Mouse (Mus musculus): Measurements from ENCODE around the gene Cd320.
"Not testable (repeated sequence)": the region's sequence is repeated elsewhere in the genome, so short reads cannot be mapped to it uniquely, and the experiment has no call there.

Cd320 gene

DNA sequence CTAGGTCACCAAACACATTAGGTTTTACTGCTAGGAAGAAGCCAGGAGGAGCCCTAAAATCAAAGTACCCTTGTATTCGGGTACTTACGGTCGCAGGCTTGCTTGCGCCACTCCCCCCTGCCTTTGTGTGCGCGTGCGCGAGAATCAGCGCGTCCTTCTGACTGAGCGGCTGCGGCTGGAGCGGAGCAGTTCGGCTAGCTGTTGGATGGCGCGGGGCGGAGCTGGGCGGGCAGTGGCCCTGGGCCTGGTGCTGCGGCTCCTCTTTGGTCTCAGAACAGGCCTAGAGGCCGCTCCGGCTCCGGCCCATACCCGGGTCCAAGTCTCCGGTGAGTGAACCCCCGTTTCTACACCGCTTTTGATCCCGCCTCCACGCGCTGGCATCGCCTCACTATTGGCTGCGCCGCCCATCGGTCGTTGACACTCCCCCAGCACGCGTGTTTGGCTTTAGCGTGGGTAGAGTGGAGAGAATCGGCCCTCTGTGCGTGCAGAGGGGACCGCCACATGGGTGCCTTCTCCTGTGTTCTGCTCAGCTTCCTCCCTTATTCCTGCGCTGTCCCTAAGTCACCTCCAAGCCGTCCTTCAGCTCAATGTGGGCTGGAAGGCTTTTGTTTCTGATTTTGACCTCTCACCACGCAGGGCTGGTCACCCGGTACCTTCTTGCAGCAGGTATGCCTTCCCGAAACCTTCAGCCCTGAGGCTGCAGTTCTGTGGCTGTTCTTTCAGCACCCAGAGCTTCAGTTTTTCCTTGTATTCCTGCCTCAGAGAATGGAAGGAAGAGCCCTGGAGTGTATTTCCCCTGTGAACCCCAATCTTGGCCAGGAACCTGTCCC is at the start of gene Cd320:
Gene Cd320, plus strand, starts transcription at position 126 of the 830 bp plus-strand sequence.
- DNase-seq: peak; percentile 93

- no peak for DNase-seq
Observed at GRCm38 (mm10) chr17:33798306-33798705, 44.6 kb upstream of the Cd320 start.

DNA sequence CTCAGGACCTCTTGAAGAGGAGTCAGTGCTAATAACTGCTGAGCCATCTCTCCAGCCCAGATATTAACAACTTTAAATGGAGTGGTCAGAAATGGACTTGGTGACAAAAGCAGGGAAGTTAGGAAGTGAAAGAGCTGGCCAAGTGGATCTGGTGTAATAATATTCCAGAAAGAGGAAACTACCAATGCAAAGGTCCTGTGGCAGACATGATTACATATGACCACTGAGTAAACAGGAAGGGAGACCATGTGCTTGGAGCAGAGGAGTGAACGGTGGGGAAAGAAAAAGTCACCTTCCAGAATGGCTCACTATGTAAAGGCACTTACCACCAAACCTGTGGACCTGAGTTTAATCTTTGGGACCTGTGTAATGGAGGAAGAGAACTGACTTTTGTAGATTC is 43.6 kb upstream of the Cd320 start:
- no peak for DNase-seq

GRCm38 (mm10) chr17:33802221-33802620 is 40.7 kb upstream of the Cd320 start:
- no peak for DNase-seq

DNA sequence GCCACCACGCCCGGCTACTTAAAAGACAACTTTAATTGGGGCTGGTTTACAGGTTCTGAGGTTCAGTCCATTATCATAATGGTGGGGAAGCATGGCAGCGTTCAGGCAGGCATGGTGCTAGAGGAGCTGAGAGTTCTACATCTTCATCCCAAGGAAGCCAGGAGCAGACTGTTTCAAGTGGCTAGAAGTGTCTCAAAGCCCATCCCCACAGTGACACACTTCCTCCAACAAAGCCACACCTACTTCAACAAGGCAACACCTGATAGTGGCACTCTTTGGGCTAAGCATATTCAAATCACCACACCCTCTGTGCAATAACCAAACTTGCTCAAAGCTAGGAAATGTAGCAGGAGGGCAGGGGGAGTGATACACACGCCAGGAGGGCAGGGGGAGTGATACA is 38.7 kb upstream of the Cd320 start:
- no peak for DNase-seq

- DNase-seq: no peak
Observed at GRCm38 (mm10) chr17:33804745-33805144, 38.1 kb upstream of the Cd320 start.

GRCm38 (mm10) chr17:33807181-33807888 is 35.6 kb upstream of the Cd320 start:
- DNase-seq: no peak

- no peak for DNase-seq
Observed at GRCm38 (mm10) chr17:33808192-33808591, 34.7 kb upstream of the Cd320 start.

DNA sequence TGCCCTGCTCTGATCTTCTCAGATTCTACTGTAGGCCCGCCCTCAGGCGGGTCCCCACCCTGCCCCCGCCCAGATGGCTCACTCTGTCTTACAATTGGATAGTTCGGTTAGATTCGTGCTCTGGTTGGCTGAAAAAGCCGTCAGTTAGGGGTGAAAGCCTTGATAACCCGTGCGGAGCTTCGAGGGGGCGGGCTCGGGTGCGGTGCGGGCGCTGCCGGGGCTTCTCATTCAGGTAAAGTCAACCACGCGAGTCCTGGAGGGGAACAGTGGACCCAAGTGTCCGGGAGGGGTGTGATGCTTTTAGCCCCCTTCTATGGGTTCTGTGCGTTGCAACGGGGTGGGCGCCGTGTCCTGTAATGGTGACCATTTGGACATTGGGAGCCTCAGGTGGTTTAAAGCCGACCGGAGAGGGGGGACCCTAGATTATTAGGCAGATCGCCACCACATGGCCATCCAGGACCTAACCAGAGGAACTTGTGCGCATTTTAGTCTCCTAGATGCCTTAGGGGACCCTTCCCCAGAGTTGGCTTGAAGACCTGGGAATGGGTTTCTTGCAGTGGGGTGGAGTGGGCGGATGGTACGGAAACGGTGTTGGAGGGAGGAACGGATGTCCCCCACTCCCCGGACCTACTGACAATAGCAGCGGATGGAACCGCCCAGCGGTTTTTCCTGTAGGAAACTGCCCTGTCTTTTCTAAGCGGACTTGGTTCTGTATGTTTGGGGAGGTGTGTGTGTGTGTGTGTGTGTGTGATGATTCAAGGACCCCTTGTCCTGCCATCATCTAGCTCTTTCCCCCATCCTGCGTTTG is 32.4 kb upstream of the Cd320 start, which contains the start of gene Kank3:
Gene Kank3, plus strand, starts transcription at position 186 of the 808 bp plus-strand sequence.
- peak; percentile 78 for DNase-seq

- no peak for DNase-seq
Observed at GRCm38 (mm10) chr17:33811142-33811516, 31.8 kb upstream of the Cd320 start.

DNA sequence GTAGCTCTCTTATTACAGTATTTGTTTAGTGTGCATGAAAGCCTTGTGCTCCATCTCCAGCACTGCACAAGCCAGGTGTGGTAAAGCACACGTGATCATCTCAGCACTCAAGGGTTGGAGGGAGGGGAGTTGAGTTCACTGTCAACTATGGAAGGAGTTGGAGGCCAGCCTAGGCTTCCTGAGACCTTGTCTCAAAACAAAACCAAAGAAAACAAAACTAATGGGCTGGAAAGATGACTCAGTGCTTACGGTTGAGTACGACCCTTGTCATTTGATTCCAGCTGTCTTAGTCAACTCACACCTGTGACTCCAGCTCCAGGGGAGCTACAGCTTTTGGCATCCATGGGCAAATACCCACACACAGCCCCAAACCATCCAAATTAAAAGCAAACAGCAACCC is 30.4 kb upstream of the Cd320 start:
- DNase-seq: no peak

DNA sequence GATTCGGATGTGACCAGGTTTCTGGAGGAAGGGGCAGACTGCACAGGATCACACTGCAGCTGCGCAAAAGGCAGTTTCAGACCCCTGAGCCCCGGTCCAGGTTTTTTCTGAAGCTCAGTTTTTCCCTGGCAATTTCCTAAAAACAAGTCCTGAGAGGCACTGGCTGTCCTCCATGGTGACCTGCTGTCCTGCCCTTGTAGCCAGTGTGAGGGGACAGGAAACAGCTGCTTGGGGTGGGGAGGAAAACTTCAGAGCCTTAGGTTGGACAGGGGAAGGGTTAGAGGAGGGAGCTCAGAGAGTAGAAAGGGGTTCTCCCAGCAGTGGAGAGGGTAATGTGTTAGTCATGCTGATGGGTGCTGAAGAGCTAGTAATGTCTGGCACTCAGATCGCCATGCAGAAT is 29.9 kb upstream of the Cd320 start:
- no peak for DNase-seq

- no peak for DNase-seq
Observed at GRCm38 (mm10) chr17:33815399-33815798, 27.5 kb upstream of the Cd320 start.

DNA sequence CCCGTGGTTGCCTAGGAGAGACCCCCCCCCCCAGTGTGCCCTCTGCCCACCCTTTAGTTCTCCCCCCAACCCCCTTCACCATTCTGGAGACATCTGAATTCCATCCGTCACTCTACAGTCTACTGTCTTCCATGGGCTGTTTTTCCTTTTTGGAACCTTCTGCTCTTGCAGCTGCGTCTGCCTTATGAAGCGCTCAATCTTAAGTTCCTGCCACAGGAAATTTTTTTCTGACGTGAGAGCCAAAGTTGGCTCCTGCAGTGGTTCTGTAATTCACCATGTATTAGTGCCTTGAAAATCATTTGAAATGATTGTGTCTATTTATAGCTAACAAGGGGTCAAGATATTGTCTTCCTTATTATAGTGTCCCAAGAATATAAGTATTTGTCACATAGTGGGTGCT is 26.3 kb upstream of the Cd320 start:
- DNase-seq: peak; percentile 46

- DNase-seq: peak; percentile 96
Observed at GRCm38 (mm10) chr17:33817184-33817968, 25.5 kb upstream of the Cd320 start.

GRCm38 (mm10) chr17:33817969-33818643 is 24.8 kb upstream of the Cd320 start:
- DNase-seq: no peak

DNA sequence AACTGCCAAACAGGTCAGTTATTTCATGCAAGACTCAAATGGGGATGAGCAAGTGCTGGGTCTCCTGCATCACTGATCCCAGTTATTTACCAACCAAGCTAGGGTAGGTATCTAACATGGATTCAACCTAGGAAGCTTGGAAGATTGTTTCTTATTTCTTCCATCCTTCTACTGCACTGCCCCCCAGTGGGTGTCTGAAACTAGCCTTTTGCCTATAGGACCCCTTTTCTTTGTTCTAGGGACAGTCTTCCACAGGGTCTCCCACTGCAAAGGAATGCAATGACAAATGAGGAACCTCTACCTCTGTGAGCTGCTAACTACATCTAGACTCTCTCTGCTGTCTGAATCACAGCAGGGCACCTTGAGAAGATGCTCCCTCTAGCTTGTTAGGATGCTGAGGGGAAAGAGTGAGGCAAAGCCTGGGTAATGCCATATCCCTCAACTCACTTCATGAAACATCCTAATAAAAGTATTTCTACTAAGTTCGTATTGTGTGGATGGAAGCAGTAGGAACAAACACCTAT is 20.4 kb upstream of the Cd320 start:
- DNase-seq: no peak

- not testable (repeated sequence) for DNase-seq
Observed at GRCm38 (mm10) chr17:33823171-33823570, 19.7 kb upstream of the Cd320 start.

DNA sequence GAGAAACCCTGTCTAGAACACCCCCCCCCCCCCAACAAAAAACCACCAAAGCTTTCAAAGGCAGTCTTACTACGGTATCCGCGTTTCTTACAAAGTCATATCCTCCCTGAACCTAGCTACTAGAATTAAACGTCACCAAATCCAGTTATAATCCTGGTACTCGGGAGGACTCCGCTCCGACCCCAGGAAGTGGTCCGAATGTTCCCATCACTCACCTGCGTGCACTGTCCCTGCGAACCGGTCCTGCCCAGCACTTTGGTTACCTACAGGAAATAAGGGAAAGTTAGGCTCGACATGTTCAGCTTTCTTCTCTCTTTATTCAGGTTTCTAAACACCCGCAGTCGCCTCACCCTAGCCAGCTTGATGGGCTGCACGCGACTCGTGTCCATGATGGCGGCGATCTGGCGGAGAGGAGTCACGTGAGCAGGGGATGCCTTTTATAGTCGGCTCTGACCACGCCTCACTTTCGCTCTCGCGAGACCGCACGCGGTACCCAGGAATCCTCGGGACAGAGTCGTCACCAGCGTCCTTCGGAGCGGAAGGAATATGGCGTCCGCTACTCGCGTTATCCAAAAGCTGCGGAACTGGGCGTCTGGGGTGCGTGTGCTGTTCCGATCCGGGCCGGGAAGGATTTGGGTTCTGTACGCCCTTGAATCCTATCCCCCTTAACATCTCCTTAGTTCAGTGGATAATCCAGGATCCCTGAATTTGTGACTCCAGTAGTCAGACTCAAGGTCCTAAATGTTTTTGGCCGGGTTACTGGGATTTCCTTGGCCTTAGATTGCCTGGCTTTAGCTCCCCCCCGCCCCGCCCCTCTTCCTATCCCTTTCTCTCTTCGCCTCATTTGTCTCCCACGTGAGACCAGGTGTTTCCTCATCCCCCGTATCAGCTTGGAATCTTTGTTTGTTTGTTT is 18.6 kb upstream of the Cd320 start, which contains the start of the genes Rps28 and Ndufa7:
Gene Rps28, minus strand, starts transcription at position 479 of the 913 bp plus-strand sequence.
Gene Ndufa7, plus strand, starts transcription at position 489 of the 913 bp plus-strand sequence.
- peak; percentile 97 for DNase-seq

DNA sequence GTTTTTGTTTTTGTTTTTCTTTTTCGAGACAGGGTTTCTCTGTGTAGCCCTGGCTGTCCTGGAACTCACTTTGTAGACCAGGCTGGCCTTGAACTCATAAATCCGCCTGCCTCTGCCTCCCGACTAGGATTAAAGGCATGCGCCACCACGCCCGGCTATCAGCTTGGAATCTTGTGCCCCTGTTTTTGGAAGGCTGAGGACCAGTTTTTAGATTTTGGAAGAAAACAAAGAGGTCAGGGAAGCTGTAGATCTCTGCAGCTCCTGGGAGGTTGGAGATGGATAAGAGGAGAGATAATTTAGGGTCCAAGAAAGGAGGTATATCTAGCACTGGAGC is 17.9 kb upstream of the Cd320 start:
- DNase-seq: not testable (repeated sequence)
